Mouse (Mus musculus) limb, embryonic 11.5 days (tissue): ENCODE measurements at regions not wholly inside any gene's neighbourhood (a gene's known extent, or its start where the extent isn't known, plus 50 kb on each side); places are given as distances from the start of the nearest gene placed in this dataset.

Experiments used
- ATAC-seq: fragments of 200-750 bp; cut with Nextera tagmentation; 2 replicates; pipeline ENCODE4 v1.8.0; 2017; ENCODE audit warnings: low read depth; ENCODE audit not compliant: insufficient number of reproducible peaks, low FRiP score, low TSS enrichment
- DNase-seq: peaks from one replicate; pipeline ENCODE4 v3.0.0-alpha.2; 2015; ENCODE audit warnings: low spot score
- H3K27ac ChIP-seq: fragments of 300-500 bp; sonication (generic); replicated peaks from 2 replicates; pipeline ENCODE4 v1.5.1; 2014; ENCODE audit warnings: low read depth, mild to moderate bottlenecking, low read length
- H3K27me3 ChIP-seq: fragments of 300-500 bp; sonication (generic); 2 replicates; pipeline ENCODE4 v1.6.1; 2014; ENCODE audit warnings: mild to moderate bottlenecking, low read length, mixed read lengths; ENCODE audit not compliant: control insufficient read depth, insufficient read depth
- H3K36me3 ChIP-seq: fragments of 300-500 bp; sonication (generic); 2 replicates; pipeline ENCODE4 v1.6.1; 2014; ENCODE audit warnings: mild to moderate bottlenecking, low read length, moderate library complexity, mixed read lengths; ENCODE audit not compliant: control insufficient read depth, insufficient read depth
- H3K4me1 ChIP-seq: fragments of 300-500 bp; sonication (generic); 2 replicates; pipeline ENCODE4 v1.6.1; 2014; ENCODE audit warnings: low read length, mixed read lengths; ENCODE audit not compliant: control insufficient read depth, insufficient read depth
- H3K4me2 ChIP-seq: fragments of 300-500 bp; sonication (generic); 2 replicates; pipeline ENCODE4 v1.6.1; 2014; ENCODE audit warnings: low read depth, mild to moderate bottlenecking, moderate library complexity; ENCODE audit not compliant: severe bottlenecking
- H3K4me3 ChIP-seq: fragments of 300-500 bp; sonication (generic); 2 replicates; pipeline ENCODE4 v1.5.1; 2014; ENCODE audit warnings: low read depth, low read length
- H3K9ac ChIP-seq: fragments of 300-500 bp; sonication (generic); 2 replicates; pipeline ENCODE4 v1.6.1; 2014; ENCODE audit warnings: mild to moderate bottlenecking, low read length
- H3K9me3 ChIP-seq: fragments of 300-500 bp; sonication (generic); 2 replicates; pipeline ENCODE4 v1.6.1; 2016; ENCODE audit warnings: low read length; ENCODE audit not compliant: control insufficient read depth
- WGBS: fragments of 180-500 bp; shearing (Covaris S2); extraction: QIAGEN DNeasy Blood & Tissue Kit; methylation state at CpG from one replicate; pipeline ENCODE4 v1.1.7; 2014; 5-methylcytosine and 5-hydroxymethylcytosine counted together

- H3K27me3 ChIP-seq = no peaks in the 10 kb centered on the region
- no peak overlapping the region for H3K4me2 ChIP-seq
- DNase-seq = no peak
- no peaks in the 10 kb centered on the region for H3K36me3 ChIP-seq
- no peak overlapping the region for H3K27ac ChIP-seq
- ATAC-seq = no peak
- peaks cover 2% of the 10 kb centered on the region; the same call in 1 of the 2 replicates for H3K4me1 ChIP-seq
- H3K4me3 ChIP-seq = no peak overlapping the region
- H3K9ac ChIP-seq = no peak overlapping the region
- WGBS = 89% methylated on average over 3 of the region's 3 CpGs
- no peaks in the 10 kb centered on the region for H3K9me3 ChIP-seq
Observed at GRCm38 (mm10) chr1:92698541-92698940, 49.9 kb upstream of the Otos start.
